Mouse (Mus musculus) midbrain, embryonic 12.5 days (tissue): ENCODE measurements at regions not wholly inside any gene's neighbourhood (a gene's known extent, or its start where the extent isn't known, plus 50 kb on each side); places are given as distances from the start of the nearest gene placed in this dataset.

Experiments
- ATAC-seq: fragments of 200-750 bp; cut with Nextera tagmentation; 2 replicates; pipeline ENCODE4 v1.8.0; 2017; ENCODE audit warnings: low read depth, moderate TSS enrichment, moderate library complexity; ENCODE audit not compliant: low FRiP score
- H3K27ac ChIP-seq: fragments of 300-500 bp; sonication (generic); replicated peaks from 2 replicates; pipeline ENCODE4 v1.5.1; 2016; ENCODE audit warnings: mild to moderate bottlenecking
- H3K27me3 ChIP-seq: fragments of 300-500 bp; sonication (generic); 2 replicates; pipeline ENCODE4 v1.6.1; 2016; ENCODE audit warnings: mild to moderate bottlenecking
- H3K36me3 ChIP-seq: fragments of 300-500 bp; sonication (generic); 2 replicates; pipeline ENCODE4 v1.6.1; 2016
- H3K4me1 ChIP-seq: fragments of 300-500 bp; sonication (generic); 2 replicates; pipeline ENCODE4 v1.6.1; 2016
- H3K4me2 ChIP-seq: fragments of 300-500 bp; sonication (generic); replicated peaks from 2 replicates; pipeline ENCODE4 v1.6.1; 2016; ENCODE audit warnings: mild to moderate bottlenecking, moderate library complexity
- H3K4me3 ChIP-seq: fragments of 300-500 bp; sonication (generic); 2 replicates; pipeline ENCODE4 v1.5.1; 2016; ENCODE audit warnings: mild to moderate bottlenecking
- H3K9ac ChIP-seq: fragments of 300-500 bp; sonication (generic); replicated peaks from 2 replicates; pipeline ENCODE4 v1.6.1; 2016; ENCODE audit warnings: mild to moderate bottlenecking, moderate library complexity
- H3K9me3 ChIP-seq: fragments of 300-500 bp; sonication (generic); 2 replicates; pipeline ENCODE4 v1.6.1; 2016; ENCODE audit warnings: mild to moderate bottlenecking
- WGBS: fragments of 180-500 bp; shearing (Covaris S2); methylation state at CpG from one replicate; pipeline ENCODE4 v1.1.7; 2016; 5-methylcytosine and 5-hydroxymethylcytosine counted together

DNA sequence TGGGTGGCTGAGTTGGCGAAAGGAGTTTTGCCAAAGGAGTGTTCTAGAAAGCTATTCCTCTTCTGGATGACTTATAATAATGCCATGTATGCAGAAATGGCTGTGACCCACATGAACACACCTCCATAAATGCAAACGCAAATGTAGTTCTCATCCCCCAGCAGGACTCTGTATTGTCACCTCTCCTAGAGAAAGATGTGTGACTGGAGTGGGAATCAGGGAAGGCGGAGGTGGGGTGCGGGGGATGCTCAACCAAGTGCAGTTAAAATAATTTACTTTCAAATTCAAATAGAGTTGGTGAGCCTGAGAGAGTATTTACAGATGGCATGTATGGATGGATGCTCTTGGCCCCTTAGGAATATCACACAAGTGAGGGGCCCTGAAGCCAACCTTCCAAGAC is 55.7 kb upstream of the Atp1a1 start:
- Histone ChIP-seq H3K4me3 (no peak overlapping the region), H3K36me3 (no peaks in the 10 kb centered on the region), H3K27me3 (no peaks in the 10 kb centered on the region), H3K4me2 (no peak overlapping the region), H3K4me1 (peaks cover 24% of the 10 kb centered on the region), H3K9me3 (no peaks in the 10 kb centered on the region), H3K27ac (peak overlapping the region; percentile 73; the same call in 1 of the 2 replicates), H3K9ac (no peak overlapping the region)
- no peak for ATAC-seq
- 85% methylated on average over 4 of the region's 4 CpGs for WGBS

GRCm38 (mm10) chr3:101657979-101658378 is 53.5 kb upstream of the Atp1a1 start:
- H3K9me3 ChIP-seq, result no peaks in the 10 kb centered on the region
- H3K4me2 ChIP-seq, result no peak overlapping the region
- peaks cover 24% of the 10 kb centered on the region for H3K4me1 ChIP-seq
- H3K36me3 ChIP-seq, result no peaks in the 10 kb centered on the region
- H3K4me3 ChIP-seq, result no peak overlapping the region
- no peaks in the 10 kb centered on the region for H3K27me3 ChIP-seq
- no peak overlapping the region for H3K27ac ChIP-seq
- H3K9ac ChIP-seq, result no peak overlapping the region
- ATAC-seq, result no peak

DNA sequence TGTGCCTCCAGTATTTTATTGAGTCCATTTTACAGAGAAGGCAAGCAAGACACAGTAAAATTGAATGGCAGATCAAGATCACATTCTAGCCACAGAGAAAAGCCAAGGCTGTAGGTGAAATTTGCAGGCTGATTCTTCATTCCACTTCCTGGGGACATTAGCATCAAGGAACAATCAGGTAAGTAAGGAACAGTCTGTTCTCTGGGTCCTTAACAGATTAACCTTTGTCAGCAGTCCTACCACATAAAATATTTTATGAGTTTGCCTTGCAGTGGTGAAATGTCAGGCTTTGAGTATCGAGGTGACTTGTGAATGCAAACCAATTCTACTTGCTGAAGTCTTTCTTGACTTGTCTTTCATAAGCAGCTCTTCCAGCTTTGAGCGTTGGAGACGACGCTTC is 50.2 kb upstream of the Atp1a1 start:
- Histone ChIP-seq H3K4me2 (no peak overlapping the region), H3K4me3 (no peak overlapping the region), H3K36me3 (no peaks in the 10 kb centered on the region), H3K9me3 (no peaks in the 10 kb centered on the region), H3K9ac (no peak overlapping the region), H3K4me1 (peaks cover 1% of the 10 kb centered on the region; the same call in 1 of the 2 replicates), H3K27me3 (no peaks in the 10 kb centered on the region), H3K27ac (no peak overlapping the region)
- ATAC-seq, result no peak
- WGBS, result 83% methylated on average over 4 of the region's 4 CpGs
